Mouse (Mus musculus) cerebral cortex, adult 2 months (tissue): ENCODE data around the gene Arhgap9.

ENCODE experiments used
- WGBS: fragments of 180-500 bp; shearing (Covaris S2); methylation state at CpG from one replicate; pipeline ENCODE4 v1.1.7; 2018; 5-methylcytosine and 5-hydroxymethylcytosine counted together

Gene Arhgap9

GRCm38 (mm10) chr10:127291881-127292638 lies 29.7 kb upstream of the Arhgap9 start:
- WGBS, result 15% methylated on average over 5 of the region's 5 CpGs

DNA sequence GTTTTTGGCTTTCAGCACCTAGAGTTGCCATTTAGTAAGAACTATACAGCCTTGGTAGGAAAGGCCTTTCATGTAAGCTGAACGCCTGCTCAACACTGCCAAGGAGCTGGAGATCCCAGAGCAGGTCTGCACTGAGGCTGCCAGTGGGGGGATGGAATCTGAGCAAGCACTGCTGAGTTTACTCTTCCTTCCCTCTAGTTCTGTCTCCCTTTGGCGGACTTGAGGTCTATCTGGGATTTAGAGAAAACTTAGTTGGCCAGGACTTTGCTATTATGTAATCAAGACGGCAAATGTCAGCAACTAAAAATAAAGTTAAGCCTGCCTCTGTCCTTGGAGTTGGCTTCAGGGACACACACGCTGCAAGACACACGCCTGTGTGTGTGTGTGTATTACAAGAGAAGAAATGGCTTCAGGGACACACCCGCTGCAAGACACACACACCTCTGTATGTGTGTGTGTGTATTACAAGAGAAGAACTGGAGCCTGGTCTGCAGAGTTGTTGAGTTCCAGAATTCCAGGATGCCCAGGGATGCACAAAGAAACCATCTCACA lies 28.7 kb upstream of the Arhgap9 start:
- WGBS, result 39% methylated on average over 6 of the region's 6 CpGs

DNA sequence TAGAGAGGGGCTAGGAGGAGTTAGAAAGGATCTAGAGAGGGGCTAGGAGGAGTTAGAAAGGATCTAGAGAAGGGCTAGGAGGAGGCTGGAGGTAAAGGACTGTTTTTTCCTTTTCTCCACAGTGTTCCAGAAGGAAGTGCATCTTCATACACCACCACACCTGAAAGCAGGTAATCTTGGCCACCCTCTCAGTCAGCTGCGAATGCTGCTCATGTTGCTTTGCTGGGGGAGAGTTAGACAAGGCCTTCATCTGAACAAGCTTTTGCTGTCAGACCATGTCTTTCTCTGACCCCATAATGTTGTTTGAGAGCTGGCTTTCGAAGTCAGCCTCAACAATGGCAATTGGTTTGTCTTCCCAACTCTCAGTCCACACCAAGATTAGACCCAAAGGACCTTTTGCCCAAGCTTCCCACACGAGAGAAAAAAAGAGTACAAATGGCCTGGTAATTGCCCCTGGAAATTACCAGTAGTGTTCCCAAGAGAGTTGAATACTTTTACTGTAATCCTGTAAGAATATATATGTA lies 28.1 kb upstream of the Arhgap9 start:
- 83% methylated on average over 3 of the region's 3 CpGs for WGBS

GRCm38 (mm10) chr10:127294895-127295510 lies 26.8 kb upstream of the Arhgap9 start:
- 89% methylated on average over 10 of the region's 10 CpGs for WGBS

GRCm38 (mm10) chr10:127295986-127296794 lies 25.6 kb upstream of the Arhgap9 start:
- 82% methylated on average over 24 of the region's 24 CpGs for WGBS

GRCm38 (mm10) chr10:127297015-127297871 lies 24.5 kb upstream of the Arhgap9 start:
- WGBS, result 77% methylated on average over 16 of the region's 16 CpGs

DNA sequence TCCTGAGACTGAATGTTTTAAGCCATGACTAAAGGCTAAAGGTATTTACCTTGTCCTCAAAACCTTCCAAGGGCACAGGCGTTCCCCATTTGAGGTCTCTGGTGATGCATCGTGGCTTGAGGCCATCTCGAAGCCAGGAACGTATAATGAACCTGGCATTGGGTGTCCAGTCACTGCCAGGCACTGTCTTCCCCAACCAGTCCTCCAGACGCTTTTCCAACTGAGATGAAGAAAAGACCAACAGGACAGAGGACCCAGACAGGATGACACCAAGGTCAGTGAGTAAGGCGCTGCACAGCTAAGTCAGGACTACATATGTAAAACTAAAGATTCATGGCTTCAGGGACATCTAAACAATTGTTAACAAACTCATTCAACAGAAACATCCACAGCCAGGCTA lies 21.4 kb upstream of the Arhgap9 start:
- WGBS, result 93% methylated on average over 6 of the region's 6 CpGs

GRCm38 (mm10) chr10:127303136-127303535 lies 18.6 kb upstream of the Arhgap9 start:
- WGBS, result 87% methylated on average over 11 of the region's 11 CpGs

DNA sequence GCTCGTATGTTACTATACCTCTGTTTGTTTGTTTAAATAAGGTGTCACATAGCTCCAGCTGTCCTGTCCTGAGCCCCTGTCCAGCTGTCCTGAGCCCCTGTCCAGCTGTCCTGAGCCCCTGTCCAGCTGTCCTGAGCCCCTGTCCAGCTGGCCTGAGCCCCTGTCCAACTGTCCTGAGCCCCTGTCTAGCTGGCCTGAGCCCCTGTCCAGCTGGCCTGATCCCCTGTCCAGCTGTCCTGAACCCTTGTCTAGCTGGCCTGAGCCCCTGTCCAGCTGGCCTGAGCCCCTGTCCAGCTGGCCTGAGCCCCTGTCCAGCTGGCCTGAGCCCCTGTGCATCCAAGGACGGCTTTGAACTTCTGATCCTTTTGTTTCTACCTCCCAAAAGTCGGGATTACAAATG lies 12.6 kb upstream of the Arhgap9 start:
- 74% methylated on average over 3 of the region's 3 CpGs for WGBS

GRCm38 (mm10) chr10:127310523-127311475 lies 11.0 kb upstream of the Arhgap9 start:
- WGBS, result 34% methylated on average over 23 of the region's 23 CpGs

GRCm38 (mm10) chr10:127311476-127312355 lies 10.0 kb upstream of the Arhgap9 start, which contains the start of gene Mars:
Gene Mars, minus strand, starts transcription at chr10:127311786.
- under 1% methylated on average over 65 of the region's 65 CpGs for WGBS

GRCm38 (mm10) chr10:127312356-127312676 lies 9.4 kb upstream of the Arhgap9 start:
- under 1% methylated on average over 4 of the region's 4 CpGs for WGBS

DNA sequence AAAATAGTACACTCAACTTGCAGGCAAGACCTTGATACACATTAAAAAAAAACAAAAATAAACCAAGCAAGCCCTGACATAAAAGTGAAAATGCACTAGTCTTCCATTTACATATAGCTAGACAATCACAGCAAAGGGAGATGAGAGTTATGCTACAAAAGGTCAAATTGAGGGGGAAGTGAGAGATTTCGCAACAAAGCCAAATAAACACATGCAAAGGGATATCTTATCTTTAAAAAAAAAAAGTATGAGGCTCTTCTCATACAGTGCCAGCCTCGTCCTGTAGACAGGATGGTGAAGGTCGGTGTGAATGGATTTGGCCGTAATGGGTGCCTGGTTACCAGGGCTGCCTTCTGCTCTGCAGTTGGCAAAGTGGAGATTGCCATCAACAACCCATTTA lies 8.9 kb upstream of the Arhgap9 start:
- 79% methylated on average over 4 of the region's 4 CpGs for WGBS

- 94% methylated on average over 5 of the region's 5 CpGs for WGBS
These were observed 8.2 kb upstream of the Arhgap9 start for GRCm38 (mm10) chr10:127313516-127313915.

GRCm38 (mm10) chr10:127314950-127315349 lies 6.8 kb upstream of the Arhgap9 start:
- WGBS, result 85% methylated on average over 1 of the region's 1 CpGs

DNA sequence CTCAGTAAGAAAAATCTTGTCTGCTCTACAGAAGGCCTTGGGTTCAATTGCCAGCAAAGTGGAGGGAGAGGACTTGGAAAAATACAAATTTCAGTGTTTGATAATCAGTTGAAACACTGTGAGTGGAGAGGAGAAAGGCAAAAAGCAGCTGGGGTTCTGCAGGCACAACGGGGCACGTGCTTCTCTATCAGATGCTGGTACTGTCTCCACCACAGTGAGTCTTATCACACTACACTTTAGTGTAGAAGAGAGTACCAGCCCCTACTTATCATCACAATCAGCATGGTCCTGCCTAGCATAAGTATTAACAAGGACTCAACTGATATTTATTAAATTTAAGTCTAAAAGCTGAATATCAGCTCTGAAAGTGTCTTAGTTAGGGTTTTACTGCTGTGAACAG lies 4.5 kb upstream of the Arhgap9 start:
- 89% methylated on average over 2 of the region's 2 CpGs for WGBS

DNA sequence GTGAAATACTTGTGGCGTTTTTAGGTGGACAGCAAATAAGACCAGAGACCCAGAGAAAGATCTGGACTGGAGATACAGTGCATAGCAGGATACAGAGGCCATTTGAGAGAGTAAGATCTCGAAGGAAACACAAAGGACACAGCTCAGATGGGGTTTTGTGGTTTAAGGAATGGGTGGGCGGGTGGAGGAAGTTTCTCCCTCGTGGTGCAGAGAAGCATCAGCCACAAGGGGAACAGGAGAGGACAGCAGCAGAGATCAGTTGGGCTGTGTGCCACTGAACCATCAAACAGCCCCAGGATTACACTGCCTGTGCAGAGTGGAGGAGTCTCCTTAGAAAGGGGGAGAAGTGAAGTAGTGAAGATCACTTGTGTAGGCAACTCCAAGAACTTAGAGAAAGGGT lies 3.8 kb upstream of the Arhgap9 start:
- 42% methylated on average over 4 of the region's 4 CpGs for WGBS

- 76% methylated on average over 7 of the region's 7 CpGs for WGBS
These were observed 1.8 kb upstream of the Arhgap9 start for GRCm38 (mm10) chr10:127319969-127320368.

DNA sequence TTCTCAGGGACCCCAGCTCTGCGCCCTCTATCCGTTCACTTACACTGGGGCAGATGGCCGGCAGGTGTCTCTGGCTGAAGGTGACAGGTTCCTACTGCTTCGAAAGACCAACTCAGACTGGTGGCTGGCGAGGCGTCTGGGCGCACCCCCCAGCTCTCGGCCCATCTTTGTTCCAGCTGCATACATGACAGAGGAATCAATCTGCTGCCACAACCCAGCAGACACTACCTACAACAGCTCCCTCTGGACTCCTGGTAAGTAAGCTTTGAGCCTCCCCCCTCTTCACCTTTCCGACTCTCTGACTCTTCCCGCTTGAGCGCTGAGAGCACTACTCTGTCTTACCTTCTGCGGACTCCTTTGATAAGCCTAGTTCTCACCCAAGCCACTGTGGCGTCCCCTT lies 414 bp downstream of the Arhgap9 start:
- 85% methylated on average over 13 of the region's 13 CpGs for WGBS
